Mouse (Mus musculus) testis, adult 2 months (tissue): ENCODE data around the gene 2010315B03Rik. TPM values are rescaled to one million over a fixed set of nuclear protein-coding genes. Genes with fewer than 3 reads are reported as not detected.

ENCODE experiments used
- H3K27ac ChIP-seq: fragments of 200-500 bp; 2 replicates; pipeline ENCODE4 v1.5.1; 2012; ENCODE audit warnings: low read depth, low read length; ENCODE audit not compliant: control insufficient read depth, insufficient read depth
- H3K27me3 ChIP-seq: fragments of 200-500 bp; 2 replicates; pipeline ENCODE4 v1.6.1; 2012; ENCODE audit warnings: mild to moderate bottlenecking, low read length, moderate library complexity; ENCODE audit not compliant: control insufficient read depth, insufficient read depth
- H3K36me3 ChIP-seq: fragments of 200-500 bp; 2 replicates; pipeline ENCODE4 v1.6.1; 2012; ENCODE audit warnings: mild to moderate bottlenecking, low read length; ENCODE audit not compliant: control insufficient read depth, insufficient read depth
- H3K4me1 ChIP-seq: fragments of 200-500 bp; 2 replicates; pipeline ENCODE4 v1.6.1; 2012; ENCODE audit warnings: low read length; ENCODE audit not compliant: control insufficient read depth, insufficient read depth
- H3K4me3 ChIP-seq: fragments of 200-500 bp; 2 replicates; pipeline ENCODE4 v1.5.1; 2012; ENCODE audit warnings: low read depth, mild to moderate bottlenecking, low read length, moderate library complexity, mixed read lengths; ENCODE audit not compliant: control insufficient read depth
- CTCF ChIP-seq: fragments of 200-500 bp; IDR thresholded peaks from 2 replicates; pipeline ENCODE4 v1.5.1; 2012; ENCODE audit warnings: low read depth, mild to moderate bottlenecking, inconsistent platforms, low read length, moderate library complexity; ENCODE audit not compliant: control insufficient read depth, insufficient read depth, insufficient replicate concordance
- POLR2A ChIP-seq: fragments of 200-500 bp; IDR thresholded peaks from 2 replicates; pipeline ENCODE4 v1.6.1; 2012; ENCODE audit warnings: low read depth, mild to moderate bottlenecking, inconsistent platforms, low read length, moderate library complexity; ENCODE audit not compliant: control insufficient read depth
- polyA plus RNA-seq: library from polyadenylated mRNA; depleted of rRNA; stranded (reverse); fragments of >200 nt; gene quantifications from 2 replicates; pipeline ENCODE4 v1.2.3, GENCODE M21; 2012; rRNA removed

2010315B03Rik gene
- polyA plus RNA-seq, 1 experiment = 0.41 TPM

DNA sequence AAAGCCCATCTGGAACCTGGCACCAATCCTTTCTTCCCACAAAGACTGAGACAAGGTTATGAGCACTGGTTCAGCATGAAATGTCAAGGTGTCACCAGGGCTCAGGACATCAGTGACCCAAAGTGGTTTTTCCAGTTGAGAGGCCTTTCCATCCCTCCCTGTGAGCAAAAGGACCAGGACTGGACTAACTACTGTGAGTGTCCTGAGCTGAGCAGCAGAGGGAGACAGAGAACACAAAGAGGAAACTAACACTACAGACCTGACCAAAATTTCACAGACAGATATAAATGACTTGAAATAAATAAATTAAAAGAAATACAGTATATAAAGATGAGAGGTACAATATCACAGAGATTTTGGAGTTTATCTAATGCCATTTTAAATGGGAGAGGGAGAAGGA is 61.1 kb downstream of the 2010315B03Rik start:
- Histone ChIP-seq H3K27me3 (no peaks in the 10 kb centered on the region), H3K36me3 (no peaks in the 10 kb centered on the region), H3K4me3 (no peak overlapping the region), H3K4me1 (no peaks in the 10 kb centered on the region), H3K27ac (no peak overlapping the region)
- TF ChIP-seq POLR2A (no peak), CTCF (no peak)

Other genes with a start within 250 kb of the 2010315B03Rik start
- gene Ccr2, start 210.7 kb downstream of the 2010315B03Rik start, polyA plus RNA-seq = 0.30 and 0.43 TPM in 2 replicates
- gene Ccr5, start 191.2 kb downstream of the 2010315B03Rik start, polyA plus RNA-seq = 0.02 and 0.48 TPM in 2 replicates
- 117 TPM in 2 replicates for gene Ppp2r3d, start 164.2 kb upstream of the 2010315B03Rik start, polyA plus RNA-seq
- gene Gm21836, start 181.1 kb upstream of the 2010315B03Rik start, polyA plus RNA-seq = not detected in 2 replicates